Comparison of ENCODE assay signal across 27 mouse cellular contexts in genomic region chrX:79606462-79606861, GRCm38 (mm10).
"Had no signal": no experiment of that assay in that cellular context is flagged by ENCODE, and none has a peak within 500 bp of the region (broad histone marks: within the 10 kb centered on the region; RNA-seq: fewer than 3 reads in every experiment).

No protein-coding gene starts in this region.

- H3K27ac ChIP-seq: heart, adult 2 months; heart, embryonic 13.5 days; heart, embryonic 15.5 days; hindbrain, embryonic 13.5 days; hindbrain, embryonic 15.5 days; hindbrain, postnatal 0 days; kidney, embryonic 15.5 days; kidney, postnatal 0 days; limb, embryonic 13.5 days; limb, embryonic 15.5 days; liver, embryonic 12.5 days; liver, embryonic 14.5 days had no signal

- H3K9ac ChIP-seq: heart, embryonic 13.5 days; heart, embryonic 15.5 days; hindbrain, embryonic 13.5 days; hindbrain, embryonic 15.5 days; kidney, embryonic 15.5 days; limb, embryonic 13.5 days; limb, embryonic 15.5 days; liver, embryonic 12.5 days; liver, embryonic 14.5 days had no signal

- H3K4me2 ChIP-seq: heart, embryonic 11.5 days; heart, embryonic 13.5 days; heart, embryonic 15.5 days; hindbrain, embryonic 13.5 days; hindbrain, embryonic 15.5 days; kidney, embryonic 15.5 days; limb, embryonic 13.5 days; limb, embryonic 15.5 days; liver, embryonic 12.5 days had no signal

- H3K36me3 ChIP-seq: heart, embryonic 13.5 days; heart, embryonic 15.5 days; hindbrain, embryonic 13.5 days; hindbrain, embryonic 15.5 days; kidney, embryonic 15.5 days; limb, embryonic 13.5 days; limb, embryonic 15.5 days; liver, embryonic 12.5 days had no signal

- DNase-seq: gastrocnemius, postnatal 14 days; gastrocnemius, postnatal 36 days; heart, adult 11 months; heart, adult 2 months; heart, postnatal 14 days; heart, postnatal 36 days; kidney, adult 11 months; kidney, adult 2 months; kidney, adult 9 months; kidney, postnatal 14 days; kidney, postnatal 36 days; layer of hippocampus, adult 9-11 months; layer of hippocampus, postnatal 36 days; left cerebral cortex, postnatal 4 days had no signal

- H3K27me3 ChIP-seq: heart, embryonic 13.5 days; heart, embryonic 15.5 days; hindbrain, embryonic 13.5 days; hindbrain, embryonic 15.5 days; kidney, embryonic 15.5 days; limb, embryonic 13.5 days; limb, embryonic 15.5 days; liver, embryonic 12.5 days had no signal

- H3K4me3 ChIP-seq: heart, adult 2 months; heart, embryonic 13.5 days; heart, embryonic 15.5 days; hindbrain, embryonic 13.5 days; hindbrain, embryonic 15.5 days; kidney, embryonic 15.5 days; limb, embryonic 13.5 days; limb, embryonic 15.5 days; liver, embryonic 12.5 days had no signal

- H3K9me3 ChIP-seq: heart, embryonic 13.5 days; heart, embryonic 15.5 days; hindbrain, embryonic 13.5 days; hindbrain, embryonic 15.5 days; kidney, embryonic 15.5 days; limb, embryonic 13.5 days; limb, embryonic 15.5 days; liver, embryonic 12.5 days had no signal

- ATAC-seq: hindbrain, postnatal 0 days; intestine, embryonic 16.5 days; liver, embryonic 12.5 days had no signal

- H3K4me1 ChIP-seq: heart, embryonic 13.5 days; heart, embryonic 15.5 days; hindbrain, embryonic 13.5 days; hindbrain, embryonic 15.5 days; kidney, embryonic 15.5 days; limb, embryonic 13.5 days; limb, embryonic 15.5 days; liver, embryonic 12.5 days had no signal
